Mouse (Mus musculus) embryonic fibroblast, embryonic 13.5 days (primary cell): ENCODE results near the gene Rps13.

Source experiments
- CTCF ChIP-seq: IDR thresholded peaks from 2 replicates; pipeline ENCODE4 v1.5.1; 2011; ENCODE audit warnings: mild to moderate bottlenecking, control low read depth, low read length, moderate library complexity, borderline replicate concordance; ENCODE audit not compliant: insufficient read depth
- POLR2A ChIP-seq: IDR thresholded peaks from 2 replicates; pipeline ENCODE4 v1.6.1; 2011; ENCODE audit warnings: low read depth, mild to moderate bottlenecking, control low read depth, low read length, moderate library complexity

- no peak for TF ChIP-seq CTCF
- no peak for TF ChIP-seq POLR2A
These were observed 47.8 kb downstream of the Rps13 start for GRCm38 (mm10) chr7:116286173-116286572.
